17 mouse cellular contexts compared by ENCODE assay signal in the genomic region with DNA sequence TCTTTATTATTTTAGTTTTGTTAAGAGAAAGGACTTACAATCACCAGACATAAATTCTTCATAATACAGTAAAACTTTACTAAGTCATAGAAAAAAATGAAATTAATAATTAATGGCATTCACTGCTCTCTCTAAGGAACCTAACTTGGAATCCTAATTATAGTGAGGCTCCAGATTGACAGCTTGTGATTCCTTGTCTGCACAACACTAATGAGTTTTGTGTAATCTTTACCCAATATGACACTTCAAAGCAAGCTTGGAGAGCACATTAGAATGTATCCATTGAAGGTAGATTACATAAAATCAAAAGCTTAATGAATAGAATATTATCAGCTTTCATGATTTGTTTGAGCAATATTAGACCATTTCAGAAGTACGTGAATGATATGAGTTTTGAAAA.
"Had no signal": no experiment of that assay in that cellular context is flagged by ENCODE, and none has a peak within 500 bp of the region (broad histone marks: within the 10 kb centered on the region; RNA-seq: fewer than 3 reads in every experiment).

No protein-coding gene starts in this region.

- H3K9ac ChIP-seq: liver, embryonic 12.5 days; liver, embryonic 14.5 days; lung, embryonic 14.5 days; midbrain, embryonic 12.5 days; neural tube, embryonic 13.5 days; neural tube, embryonic 15.5 days had no signal

- H3K9me3 ChIP-seq: liver, embryonic 12.5 days; midbrain, embryonic 12.5 days; neural tube, embryonic 13.5 days; neural tube, embryonic 15.5 days had no signal

- H3K4me1 ChIP-seq: liver, embryonic 12.5 days; midbrain, embryonic 12.5 days; neural tube, embryonic 13.5 days; neural tube, embryonic 15.5 days had no signal

- H3K4me3 ChIP-seq: liver, embryonic 12.5 days; midbrain, embryonic 12.5 days; myocyte; neural tube, embryonic 13.5 days; neural tube, embryonic 15.5 days had no signal

- DNase-seq: lung, adult 18-20 months; lung, embryonic 14.5 days; lung, postnatal 10 days; lung, postnatal 4 days; right cerebral cortex, adult 18-20 months; right cerebral cortex, postnatal 25 days; right cerebral cortex, postnatal 4 days; spleen, adult 18-20 months; thymus, adult 18-20 months; thymus, postnatal 14 days; thymus, postnatal 36 days had no signal

- H3K27me3 ChIP-seq: liver, embryonic 12.5 days; midbrain, embryonic 12.5 days; neural tube, embryonic 13.5 days; neural tube, embryonic 15.5 days had no signal

- H3K4me2 ChIP-seq: liver, embryonic 12.5 days; lung, embryonic 14.5 days; midbrain, embryonic 12.5 days; neural tube, embryonic 13.5 days; neural tube, embryonic 15.5 days had no signal

- H3K27ac ChIP-seq: liver, embryonic 12.5 days; liver, embryonic 14.5 days; midbrain, embryonic 12.5 days; neural tube, embryonic 13.5 days; neural tube, embryonic 15.5 days had no signal

- ATAC-seq: liver, embryonic 12.5 days had no signal

- H3K36me3 ChIP-seq: liver, embryonic 12.5 days; midbrain, embryonic 12.5 days; neural tube, embryonic 13.5 days; neural tube, embryonic 15.5 days had no signal
